Mouse (Mus musculus): ENCODE data around the gene Aven. TPM values are rescaled to one million over a fixed set of nuclear protein-coding genes. Genes with fewer than 3 reads are reported as not detected.
A peak's percentile ranks its signal among the peaks of the same experiment; 100 is the strongest.

Aven gene
- total and polyA plus RNA-seq, 2 experiments from 2014 or later, result 3.3 to 10.9 TPM

GRCm38 (mm10) chr2:112541695-112542285 is 49.0 kb downstream of the Aven start:
- H3K27ac ChIP-seq, result no peak overlapping the region; the same call in 1 of the 2 replicates
- no peaks in the 10 kb centered on the region for H3K4me1 ChIP-seq (ENCODE audit: insufficient read depth, low read length)
- H3K36me3 ChIP-seq (ENCODE audit: insufficient read depth, low read length), result no peaks in the 10 kb centered on the region
- WGBS, result 41% methylated on average over 5 of the region's 5 CpGs
- no peak overlapping the region for H3K9ac ChIP-seq (replicated peaks; ENCODE audit: low read length)
- no peak overlapping the region for H3K4me3 ChIP-seq (ENCODE audit: low read length)
- peak; percentile 71; the same call in 1 of the 2 replicates for ATAC-seq
- no peaks in the 10 kb centered on the region for H3K9me3 ChIP-seq (ENCODE audit: low read length)
- H3K4me2 ChIP-seq (ENCODE audit: low read depth, low read length), result no peak overlapping the region
- TF ChIP-seq CTCF (IDR thresholded peaks at IDR 0.05; ENCODE audit: low read depth), result no peak
- DNase-seq (ENCODE audit: low spot score), result peak; percentile 56
- no peaks in the 10 kb centered on the region for H3K27me3 ChIP-seq (ENCODE audit: insufficient read depth, low read length)

- H3K9ac ChIP-seq (replicated peaks; ENCODE audit: low read length), result no peak overlapping the region
- H3K36me3 ChIP-seq (ENCODE audit: insufficient read depth, low read length), result no peaks in the 10 kb centered on the region
- no peak overlapping the region for H3K4me3 ChIP-seq (ENCODE audit: low read length)
- no peak overlapping the region for H3K4me2 ChIP-seq (ENCODE audit: low read depth, low read length)
- ATAC-seq (no peak), DNase-seq (ENCODE audit: low spot score) (no peak)
- no peak for TF ChIP-seq CTCF (IDR thresholded peaks at IDR 0.05; ENCODE audit: low read depth)
- no peaks in the 10 kb centered on the region for H3K4me1 ChIP-seq (ENCODE audit: insufficient read depth, low read length)
- no peaks in the 10 kb centered on the region for H3K9me3 ChIP-seq (ENCODE audit: low read length)
- no peak overlapping the region for H3K27ac ChIP-seq
- no peaks in the 10 kb centered on the region for H3K27me3 ChIP-seq (ENCODE audit: insufficient read depth, low read length)
- 92% methylated on average over 10 of the region's 10 CpGs for WGBS
These were observed 63.8 kb downstream of the Aven start for GRCm38 (mm10) chr2:112556527-112556926.

GRCm38 (mm10) chr2:112557453-112557852 is 64.7 kb downstream of the Aven start:
- no peaks in the 10 kb centered on the region for H3K27me3 ChIP-seq (ENCODE audit: insufficient read depth, low read length)
- H3K4me1 ChIP-seq (ENCODE audit: insufficient read depth, low read length), result no peaks in the 10 kb centered on the region
- H3K27ac ChIP-seq, result no peak overlapping the region
- ATAC-seq (no peak), DNase-seq (ENCODE audit: low spot score) (no peak)
- TF ChIP-seq CTCF (IDR thresholded peaks at IDR 0.05; ENCODE audit: low read depth), result no peak
- H3K9me3 ChIP-seq (ENCODE audit: low read length), result no peaks in the 10 kb centered on the region
- no peak overlapping the region for H3K9ac ChIP-seq (replicated peaks; ENCODE audit: low read length)
- H3K4me2 ChIP-seq (ENCODE audit: low read depth, low read length), result no peak overlapping the region
- H3K36me3 ChIP-seq (ENCODE audit: insufficient read depth, low read length), result no peaks in the 10 kb centered on the region
- H3K4me3 ChIP-seq (ENCODE audit: low read length), result no peak overlapping the region

- Histone ChIP-seq H3K4me3 (ENCODE audit: low read length) (no peak overlapping the region), H3K9me3 (ENCODE audit: low read length) (no peaks in the 10 kb centered on the region), H3K4me2 (ENCODE audit: low read depth, low read length) (no peak overlapping the region), H3K4me1 (ENCODE audit: insufficient read depth, low read length) (no peaks in the 10 kb centered on the region), H3K9ac (replicated peaks; ENCODE audit: low read length) (no peak overlapping the region), H3K36me3 (ENCODE audit: insufficient read depth, low read length) (no peaks in the 10 kb centered on the region), H3K27ac (no peak overlapping the region), H3K27me3 (ENCODE audit: insufficient read depth, low read length) (no peaks in the 10 kb centered on the region)
- DNase-seq (ENCODE audit: low spot score) (no peak), ATAC-seq (no peak)
- TF ChIP-seq CTCF (IDR thresholded peaks at IDR 0.05; ENCODE audit: low read depth), result no peak
- 90% methylated on average over 7 of the region's 7 CpGs for WGBS
These were observed 68.8 kb downstream of the Aven start for GRCm38 (mm10) chr2:112561549-112561948.

GRCm38 (mm10) chr2:112565060-112565459 is 72.3 kb downstream of the Aven start:
- Histone ChIP-seq H3K9me3 (ENCODE audit: low read length) (no peaks in the 10 kb centered on the region), H3K4me3 (ENCODE audit: low read length) (no peak overlapping the region), H3K27me3 (ENCODE audit: insufficient read depth, low read length) (no peaks in the 10 kb centered on the region), H3K36me3 (ENCODE audit: insufficient read depth, low read length) (no peaks in the 10 kb centered on the region), H3K27ac (no peak overlapping the region), H3K4me2 (ENCODE audit: low read depth, low read length) (no peak overlapping the region), H3K4me1 (ENCODE audit: insufficient read depth, low read length) (no peaks in the 10 kb centered on the region), H3K9ac (replicated peaks; ENCODE audit: low read length) (no peak overlapping the region)
- no peak for DNase-seq (ENCODE audit: low spot score)
- 96% methylated on average over 1 of the region's 1 CpGs for WGBS
- no peak for TF ChIP-seq CTCF (IDR thresholded peaks at IDR 0.05; ENCODE audit: low read depth)
- ATAC-seq, result no peak

- no peak overlapping the region for H3K4me2 ChIP-seq (ENCODE audit: low read depth, low read length)
- WGBS, result 54% methylated on average over 4 of the region's 4 CpGs
- H3K9ac ChIP-seq (replicated peaks; ENCODE audit: low read length), result no peak overlapping the region
- H3K4me3 ChIP-seq (ENCODE audit: low read length), result no peak overlapping the region
- H3K4me1 ChIP-seq (ENCODE audit: insufficient read depth, low read length), result no peaks in the 10 kb centered on the region
- peak; percentile 62; the same call in 1 of the 2 replicates for ATAC-seq
- no peak for DNase-seq (ENCODE audit: low spot score)
- TF ChIP-seq CTCF (IDR thresholded peaks at IDR 0.05; ENCODE audit: low read depth), result no peak
- no peaks in the 10 kb centered on the region for H3K9me3 ChIP-seq (ENCODE audit: low read length)
- no peak overlapping the region for H3K27ac ChIP-seq
- no peaks in the 10 kb centered on the region for H3K36me3 ChIP-seq (ENCODE audit: insufficient read depth, low read length)
- H3K27me3 ChIP-seq (ENCODE audit: insufficient read depth, low read length), result no peaks in the 10 kb centered on the region
These were observed 73.7 kb downstream of the Aven start for GRCm38 (mm10) chr2:112566290-112567085.

GRCm38 (mm10) chr2:112567786-112568185 is 75.0 kb downstream of the Aven start:
- no peaks in the 10 kb centered on the region for H3K9me3 ChIP-seq (ENCODE audit: low read length)
- WGBS, result 79% methylated on average over 4 of the region's 4 CpGs
- DNase-seq (ENCODE audit: low spot score), result peak; percentile 25
- no peaks in the 10 kb centered on the region for H3K4me1 ChIP-seq (ENCODE audit: insufficient read depth, low read length)
- H3K36me3 ChIP-seq (ENCODE audit: insufficient read depth, low read length), result no peaks in the 10 kb centered on the region
- H3K4me3 ChIP-seq (ENCODE audit: low read length), result no peak overlapping the region
- no peak overlapping the region for H3K4me2 ChIP-seq (ENCODE audit: low read depth, low read length)
- no peak overlapping the region for H3K9ac ChIP-seq (replicated peaks; ENCODE audit: low read length)
- no peaks in the 10 kb centered on the region for H3K27me3 ChIP-seq (ENCODE audit: insufficient read depth, low read length)
- no peak for TF ChIP-seq CTCF (IDR thresholded peaks at IDR 0.05; ENCODE audit: low read depth)
- H3K27ac ChIP-seq, result no peak overlapping the region
- no peak for ATAC-seq

All from hindbrain, postnatal 0 days (tissue).